In the genomic region with DNA sequence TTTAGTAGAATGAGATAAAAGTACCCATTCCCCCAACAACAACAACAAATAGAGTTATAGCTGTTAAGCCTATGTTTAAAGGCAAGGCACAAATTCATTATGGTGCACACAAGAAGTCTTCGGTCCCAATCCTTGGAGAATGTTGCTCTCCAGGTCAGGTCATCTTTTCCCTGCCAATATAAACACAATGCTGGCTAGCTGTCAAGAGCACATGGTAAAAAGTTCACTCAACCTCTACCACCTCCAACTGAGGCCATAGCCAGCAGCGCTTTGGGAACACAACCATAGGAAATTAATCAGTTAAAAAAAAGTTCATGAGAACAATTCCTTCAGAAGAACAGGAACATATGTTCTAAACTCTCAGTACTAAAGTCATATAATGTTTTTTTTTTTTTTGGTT, we compare ENCODE assay signal across 13 mouse cellular contexts. TPM values are rescaled to one million over a fixed set of nuclear protein-coding genes. Genes with fewer than 3 reads are reported as not detected.
DNase-seq lines count a peak whose midpoint lies in the region; ATAC-seq lines count a peak whose summit lies in the region.
"Had no signal": no experiment of that assay in that cellular context is flagged by ENCODE, and none has a peak within 500 bp of the region (broad histone marks: within the 10 kb centered on the region; RNA-seq: fewer than 3 reads in every experiment).

No protein-coding gene starts in this region.

- ATAC-seq in forebrain, embryonic 11.5 days (replicated peaks; ENCODE audit: low FRiP score), result no peak
- ATAC-seq: CD4-positive, CD25-positive, alpha-beta regulatory T cell, adult 4 months; forebrain, embryonic 16.5 days; intestine, embryonic 16.5 days had no signal

- no peak overlapping the region for H3K27ac ChIP-seq in heart, embryonic 10.5 days
- no peak overlapping the region for H3K27ac ChIP-seq in forebrain, embryonic 11.5 days (ENCODE audit: low read depth, low read length)
- H3K27ac ChIP-seq: embryonic facial prominence, embryonic 12.5 days had no signal

- H3K4me3 ChIP-seq in heart, embryonic 10.5 days, result no peak overlapping the region
- no peak overlapping the region for H3K4me3 ChIP-seq in forebrain, embryonic 11.5 days (ENCODE audit: low read depth, low read length)
- H3K4me3 ChIP-seq: embryonic facial prominence, embryonic 12.5 days had no signal

- no peak overlapping the region for H3K4me2 ChIP-seq in forebrain, embryonic 11.5 days (ENCODE audit: low read depth, low read length, severe bottlenecking)
- H3K4me2 ChIP-seq: embryonic facial prominence, embryonic 12.5 days had no signal

- no peaks in the 10 kb centered on the region for H3K27me3 ChIP-seq in heart, embryonic 10.5 days (ENCODE audit: insufficient read depth, poor library complexity, severe bottlenecking)
- H3K27me3 ChIP-seq in forebrain, embryonic 11.5 days (ENCODE audit: control insufficient read depth, insufficient read depth, low read length), result no peaks in the 10 kb centered on the region
- H3K27me3 ChIP-seq: embryonic facial prominence, embryonic 12.5 days had no signal

- peaks cover 9% of the 10 kb centered on the region; the same call in 1 of the 2 replicates for H3K36me3 ChIP-seq in heart, embryonic 10.5 days
- H3K36me3 ChIP-seq in forebrain, embryonic 11.5 days (ENCODE audit: control insufficient read depth, insufficient read depth, low read length), result no peaks in the 10 kb centered on the region; the same call in 1 of the 2 replicates
- H3K36me3 ChIP-seq: embryonic facial prominence, embryonic 12.5 days had no signal

- peak; percentile 49 to 78 for DNase-seq in heart, adult 18-20 months
- no peak for DNase-seq in heart, embryonic 10.5 days (ENCODE audit: low spot score)
- peak; percentile 7 for DNase-seq in urinary bladder, postnatal 14 days (ENCODE audit: low spot score)
- no peak for DNase-seq in urinary bladder, adult 18-20 months (ENCODE audit: low spot score in 2 of 2)
- peak; percentile 80 for DNase-seq in kidney, postnatal 14 days
- no peak for DNase-seq in left cerebral cortex, postnatal 25 days (ENCODE audit: low spot score in 2 of 2)
- no peak for DNase-seq in cerebellum, postnatal 10 days
- DNase-seq in forebrain, embryonic 11.5 days (ENCODE audit: low spot score), result no peak
- DNase-seq: cerebellum, adult 9-11 months had no signal

- 89% methylated on average over 2 of the region's 2 CpGs for WGBS in heart, embryonic 10.5 days
- 91% methylated on average over 2 of the region's 2 CpGs for WGBS in forebrain, embryonic 11.5 days

- H3K9ac ChIP-seq in forebrain, embryonic 11.5 days (ENCODE audit: low read length), result no peak overlapping the region
- H3K9ac ChIP-seq: embryonic facial prominence, embryonic 12.5 days had no signal

- H3K9me3 ChIP-seq in heart, embryonic 10.5 days, result no peaks in the 10 kb centered on the region
- no peaks in the 10 kb centered on the region for H3K9me3 ChIP-seq in forebrain, embryonic 11.5 days (ENCODE audit: control insufficient read depth, low read length)
- H3K9me3 ChIP-seq: embryonic facial prominence, embryonic 12.5 days had no signal

- intact Hi-C loops in left cerebral cortex, postnatal 25 days (cut with DNase I), result no loop called here

- H3K4me1 ChIP-seq in heart, embryonic 10.5 days, result no peaks in the 10 kb centered on the region
- H3K4me1 ChIP-seq in forebrain, embryonic 11.5 days (replicated peaks; ENCODE audit: control insufficient read depth, insufficient read depth, low read length), result no peaks in the 10 kb centered on the region
- H3K4me1 ChIP-seq: embryonic facial prominence, embryonic 12.5 days had no signal

RNA-seq across cellular contexts. Expression of a gene that starts 58.8 kb away (rescaled TPM):
- 1 to 10 TPM; 5.3 to 6.7 TPM for total RNA-seq in heart, adult 18-20 months (2021)
- 31.6 and 35.4 TPM in 2 replicates for polyA plus RNA-seq in heart, embryonic 10.5 days (2016; fragmentation: Nextera tagmentation; extraction: Ambion mirVana)
- total RNA-seq in left cerebral cortex, postnatal 25 days (2021), result 1 to 10 TPM; 6.0 to 8.0 TPM
- 53.3 and 54.2 TPM in 2 replicates for polyA plus RNA-seq in forebrain, embryonic 11.5 days (2014; fragmentation: Nextera tagmentation; extraction: Ambion mirVana)

Comparison
In these comparisons a context has a peak if more than half of its experiments do, and no peak if none do; other contexts are left out.
1. DNase-seq: peak in heart, adult 18-20 months (2 of 2), urinary bladder, postnatal 14 days (single experiment) and kidney, postnatal 14 days (single experiment); none in heart, embryonic 10.5 days (single experiment), urinary bladder, adult 18-20 months (0 of 2), left cerebral cortex, postnatal 25 days (0 of 2), cerebellum, postnatal 10 days (0 of 2) and forebrain, embryonic 11.5 days (single experiment).